Mouse (Mus musculus) lung, postnatal 14 days (tissue): Measurements from ENCODE around the gene Irgc1.

ENCODE experiments used
- DNase-seq: peaks from one replicate; pipeline ENCODE4 v3.0.0; 2021

Irgc1 gene

GRCm38 (mm10) chr7:24398364-24398913, 53.7 kb downstream of the Irgc1 start:
- DNase-seq, result no peak

GRCm38 (mm10) chr7:24396832-24397231, 55.3 kb downstream of the Irgc1 start:
- DNase-seq, result no peak

DNA sequence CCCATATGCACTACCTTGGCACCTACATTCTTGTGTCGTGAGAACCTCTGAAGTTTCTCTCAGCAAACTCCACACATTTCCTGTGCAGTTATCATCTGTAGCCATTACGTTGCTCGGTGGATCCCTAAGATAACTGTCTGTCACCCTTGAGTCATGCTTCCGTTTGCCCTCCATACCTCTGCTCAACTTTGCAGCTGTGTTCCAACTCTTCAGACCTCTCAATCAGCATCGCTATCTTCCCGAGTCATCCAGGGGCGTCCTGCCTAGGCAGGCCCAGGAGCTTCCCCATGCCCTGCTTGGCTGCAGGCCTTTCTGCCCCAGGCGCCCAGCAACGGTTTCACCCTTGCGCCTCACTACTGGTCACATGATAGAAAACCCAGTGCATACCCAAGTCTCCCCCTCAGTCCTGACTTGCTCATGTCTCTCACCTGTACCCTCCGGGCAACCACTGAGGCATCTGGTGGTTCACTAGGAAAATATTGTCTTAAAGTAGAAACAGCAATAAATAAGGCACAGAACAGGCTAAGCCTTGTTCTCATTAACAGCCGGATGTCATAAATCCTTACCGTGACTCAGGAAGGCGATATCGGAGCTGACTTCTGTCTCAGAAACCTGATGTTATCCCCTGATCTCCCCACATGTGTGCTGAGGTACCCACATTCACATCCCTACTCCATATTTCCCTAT, 57.5 kb downstream of the Irgc1 start:
- DNase-seq, result no peak

- no peak for DNase-seq
Measured at GRCm38 (mm10) chr7:24394054-24394453, 58.0 kb downstream of the Irgc1 start.

DNA sequence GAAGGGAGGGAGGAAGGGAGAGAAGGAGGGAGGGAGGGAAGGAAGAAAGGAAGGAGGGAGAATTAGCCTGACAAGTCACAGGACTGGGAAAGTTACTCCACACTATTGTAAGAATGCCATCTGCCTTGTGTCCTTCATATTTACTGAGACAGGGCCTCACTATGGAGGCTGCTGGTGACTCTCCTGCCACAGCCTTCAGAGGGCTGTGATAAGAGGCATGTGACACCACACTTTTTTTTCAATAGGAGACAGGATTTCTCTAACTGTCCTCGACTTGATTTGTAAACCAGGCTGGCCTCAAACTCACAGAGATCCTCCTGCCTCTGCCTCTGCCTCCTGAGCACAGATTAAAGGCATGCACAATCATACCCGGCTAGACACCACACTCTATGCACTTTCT, 60.4 kb downstream of the Irgc1 start:
- DNase-seq, result no peak

- DNase-seq, result no peak
Measured at GRCm38 (mm10) chr7:24391077-24391476, 61.0 kb downstream of the Irgc1 start.

GRCm38 (mm10) chr7:24390512-24390911, 61.6 kb downstream of the Irgc1 start:
- no peak for DNase-seq

GRCm38 (mm10) chr7:24389516-24390187, 62.4 kb downstream of the Irgc1 start:
- no peak for DNase-seq

DNA sequence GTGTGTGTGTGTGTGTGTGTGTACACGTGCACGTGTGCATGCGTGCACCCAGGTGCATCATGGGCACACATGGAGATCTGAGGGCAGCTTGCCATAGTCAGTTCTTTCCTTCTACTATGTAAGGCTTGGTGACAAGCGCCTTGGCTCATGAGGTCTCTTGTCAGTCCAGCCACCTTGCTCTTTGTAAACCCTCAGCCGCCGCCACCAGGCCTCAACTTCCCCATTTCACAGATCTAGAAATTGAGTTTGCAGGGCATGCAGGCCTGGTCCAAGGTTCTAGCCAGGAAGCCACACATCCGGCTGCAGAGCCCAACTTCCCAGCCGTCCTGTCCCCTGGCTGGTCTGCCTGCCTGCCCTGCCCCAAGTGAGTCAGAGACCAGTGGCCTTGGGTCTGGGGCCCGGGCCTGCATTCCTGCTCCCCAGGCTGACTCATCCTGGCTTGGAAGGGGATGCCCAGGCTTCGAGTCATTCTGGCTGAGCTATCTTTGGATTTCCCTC, 65.0 kb downstream of the Irgc1 start:
- no peak for DNase-seq

DNA sequence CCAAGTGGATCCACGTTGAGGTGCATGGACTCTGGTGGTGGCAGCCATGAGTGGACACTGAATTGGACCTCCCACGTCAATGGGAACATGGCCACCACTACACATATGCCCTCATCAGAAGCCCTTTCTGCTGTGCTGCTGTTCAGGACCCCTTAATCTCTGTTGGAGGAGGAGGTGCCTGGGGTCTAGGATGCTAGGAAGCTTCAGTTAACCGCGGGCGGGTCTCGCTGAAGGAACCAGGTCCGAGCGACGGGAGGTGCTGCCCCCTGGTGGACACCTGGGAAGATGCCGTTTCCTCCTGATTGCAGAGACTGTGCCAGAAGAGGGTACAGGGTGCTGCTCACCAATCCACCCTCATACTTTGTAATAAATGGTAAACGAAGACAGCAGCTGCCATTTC, 67.3 kb downstream of the Irgc1 start:
- peak; percentile 80 for DNase-seq

- no peak for DNase-seq
Measured at GRCm38 (mm10) chr7:24384070-24384469, 68.0 kb downstream of the Irgc1 start.

GRCm38 (mm10) chr7:24382730-24383372, 69.2 kb downstream of the Irgc1 start:
- no peak for DNase-seq
